Mouse (Mus musculus): Measurements from ENCODE around the gene Drc7. TPM values are rescaled to one million over a fixed set of nuclear protein-coding genes. Genes with fewer than 3 reads are reported as not detected.

Gene Drc7
- total RNA-seq, 2 experiments from 2014 or later, result not detected

Other genes with a start within 250 kb of the Drc7 start
- gene Ccl17, start 244.7 kb upstream of the Drc7 start, total RNA-seq (2021), result under 1 TPM in 1 of 2 experiments, not detected in 1; 0.60 TPM
- 100 to 1,000 TPM; 237 to 239 TPM for gene Coq9, start 216.8 kb upstream of the Drc7 start, total RNA-seq (2021)
- gene Ciapin1, start 216.7 kb upstream of the Drc7 start, total RNA-seq (2021), result 10 to 100 TPM; 84.5 to 91.1 TPM
- 10 to 100 TPM; 63.3 to 74.8 TPM for gene Polr2c, start 197.7 kb upstream of the Drc7 start, total RNA-seq (2021)
- 10 to 100 TPM; 34.2 to 39.5 TPM for gene Dok4, start 178.8 kb upstream of the Drc7 start, total RNA-seq (2021)
- gene Ccdc102a, start 137.0 kb upstream of the Drc7 start, total RNA-seq (2021), result 10 to 100 TPM; 18.1 to 19.4 TPM
- gene Adgrg5, start 131.4 kb upstream of the Drc7 start, total RNA-seq (2021), result under 1 TPM; 0.12 to 0.50 TPM
- 10 to 100 TPM; 22.7 to 25.6 TPM for gene Adgrg1, start 80.4 kb upstream of the Drc7 start, total RNA-seq (2021)
- gene Adgrg3, start 37.4 kb upstream of the Drc7 start, total RNA-seq (2021), result 1 to 10 TPM; 3.3 to 3.8 TPM
- 10 to 100 TPM; 13.0 to 15.0 TPM for gene Katnb1, start 26.1 kb downstream of the Drc7 start, total RNA-seq (2021)
- gene Kifc3, start 147.7 kb downstream of the Drc7 start, total RNA-seq (2021), result 10 to 100 TPM; 61.4 to 63.9 TPM